Mouse (Mus musculus) layer of hippocampus, adult 8-10 months (tissue): ENCODE measurements around the gene 1700001K19Rik. TPM values are rescaled to one million over a fixed set of nuclear protein-coding genes. Genes with fewer than 3 reads are reported as not detected.
"Not testable (repeated sequence)": the region's sequence is repeated elsewhere in the genome, so short reads cannot be mapped to it uniquely, and the experiment has no call there.

Experiments
- DNase-seq, 2 experiments: peaks; one replicate each; pipeline ENCODE4 v3.0.0; 2022; ENCODE audit warnings: low spot score in 2 of 2
- total RNA-seq, 4 experiments: library from RNA; stranded (reverse); gene quantifications; 2 replicates each; pipeline ENCODE4 v1.2.4; 2022

Gene 1700001K19Rik
- total RNA-seq, 4 experiments from 2014 or later = not detected

DNA sequence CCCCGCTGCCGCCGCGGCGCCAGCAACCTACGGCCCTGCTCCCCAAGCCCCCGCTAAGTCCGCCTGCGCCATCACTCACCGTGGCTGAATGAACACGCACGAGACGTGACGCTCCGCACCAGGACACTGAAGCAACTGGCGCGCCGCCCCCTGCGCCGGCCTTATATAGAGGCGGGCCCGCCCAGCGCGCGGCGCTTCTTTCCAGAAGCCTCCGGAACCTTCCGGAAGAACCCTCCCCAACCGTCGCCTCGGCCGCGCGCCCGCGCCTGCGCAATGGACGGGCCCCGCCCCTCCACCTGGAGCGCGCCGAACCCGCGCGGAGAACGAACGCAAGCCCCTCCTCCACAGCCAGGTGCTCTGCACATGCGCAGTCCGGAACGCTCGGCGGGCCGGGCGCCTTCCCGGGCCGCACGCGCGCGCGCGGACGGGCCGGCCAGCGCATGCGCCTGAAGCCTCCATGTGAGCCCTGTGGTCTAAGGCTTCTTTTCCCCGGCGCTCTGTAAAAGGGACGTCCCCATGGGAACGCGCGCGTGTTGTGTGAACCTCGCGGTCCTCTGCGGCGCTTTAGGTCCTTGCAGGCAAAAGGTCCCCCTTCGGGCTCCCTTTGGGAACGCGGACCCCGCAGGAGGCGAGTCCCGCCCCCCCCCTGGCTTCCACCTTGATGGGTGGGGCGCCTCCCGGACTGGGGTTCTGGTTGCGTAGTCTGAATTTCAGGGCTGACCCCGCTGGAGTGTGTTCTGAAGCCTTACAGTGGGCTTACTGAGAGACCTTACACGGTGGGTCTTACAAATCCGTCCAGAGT lies 14.0 kb upstream of the 1700001K19Rik start:
- DNase-seq = peak; percentile 94 to 97

DNA sequence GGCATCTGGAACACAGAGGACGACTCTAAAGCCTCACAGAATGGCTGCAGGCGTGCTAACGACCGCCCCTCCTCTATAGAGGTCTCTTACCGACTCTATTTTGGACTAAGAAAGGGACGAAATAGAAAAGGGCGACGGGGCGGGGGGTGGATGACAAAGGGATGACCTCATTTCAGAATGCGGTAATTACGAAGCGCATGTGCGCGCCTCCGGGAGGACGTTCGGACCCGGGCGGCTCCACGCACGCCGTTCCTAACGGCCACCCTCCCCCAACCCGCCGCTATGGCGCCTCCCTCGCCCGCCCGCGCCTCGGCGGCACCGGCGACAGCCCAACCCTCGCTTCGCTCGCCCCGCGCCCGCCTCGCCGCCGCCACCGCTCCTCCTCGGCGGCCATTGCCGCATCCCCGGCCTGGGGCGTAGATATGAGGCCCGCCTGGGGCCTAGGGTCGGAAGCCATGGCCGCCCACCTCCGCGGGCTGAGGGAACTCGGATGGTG lies 13.3 kb upstream of the 1700001K19Rik start:
- DNase-seq = peak; percentile 51 to 67

DNA sequence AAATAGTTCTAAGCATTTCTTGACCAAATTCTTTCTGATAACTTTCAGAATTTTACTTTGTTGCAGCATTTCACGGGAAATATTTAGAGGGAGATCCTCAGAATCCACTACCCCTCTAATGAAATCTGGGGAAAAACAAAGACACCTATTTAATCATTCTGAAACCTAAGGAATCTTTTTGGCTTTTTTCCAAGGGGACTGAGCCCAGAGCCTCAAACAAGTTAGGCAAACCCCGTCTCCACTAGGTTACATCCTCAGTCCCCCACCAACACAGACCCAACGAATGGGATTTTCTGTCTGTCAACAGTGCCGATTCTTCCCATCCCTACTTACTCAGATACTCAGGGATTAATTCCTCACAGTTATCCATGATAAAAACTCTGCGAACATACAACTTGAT lies 11.0 kb upstream of the 1700001K19Rik start:
- DNase-seq = not testable (repeated sequence)

DNA sequence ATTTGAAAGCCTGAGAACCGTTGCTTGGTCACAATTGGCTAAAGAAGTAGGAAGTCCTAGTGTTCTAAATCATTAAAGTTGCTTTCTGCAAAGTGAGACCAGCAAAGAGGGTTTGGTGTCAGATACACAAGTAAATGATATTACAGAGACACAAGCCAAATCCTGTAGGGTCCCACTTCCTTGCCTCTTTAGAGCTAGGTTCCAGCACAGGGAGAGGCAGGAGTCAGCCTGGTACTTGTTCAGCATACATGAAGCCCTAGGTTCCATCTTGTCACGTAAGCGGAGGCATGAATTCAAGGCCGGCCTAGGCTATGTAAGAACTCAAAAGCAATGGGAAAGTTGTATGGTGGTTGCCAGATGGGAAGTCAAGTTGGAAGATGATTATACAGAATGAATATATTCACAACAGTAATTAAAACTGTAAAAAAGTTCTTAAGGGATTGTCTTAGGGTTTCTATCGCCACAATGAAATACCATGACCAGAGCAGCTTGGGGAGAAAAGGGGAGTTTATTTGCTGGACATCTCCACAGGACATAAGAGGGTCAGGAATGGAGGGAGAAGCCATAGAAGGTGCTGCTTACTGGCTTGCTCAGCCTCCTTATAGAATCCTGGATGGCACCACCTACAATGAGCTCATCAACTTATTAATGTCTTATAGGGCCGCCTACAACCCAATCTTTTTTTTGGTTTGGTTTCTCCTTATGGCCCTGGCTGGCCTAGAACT lies 7.7 kb upstream of the 1700001K19Rik start:
- no peak for DNase-seq

DNA sequence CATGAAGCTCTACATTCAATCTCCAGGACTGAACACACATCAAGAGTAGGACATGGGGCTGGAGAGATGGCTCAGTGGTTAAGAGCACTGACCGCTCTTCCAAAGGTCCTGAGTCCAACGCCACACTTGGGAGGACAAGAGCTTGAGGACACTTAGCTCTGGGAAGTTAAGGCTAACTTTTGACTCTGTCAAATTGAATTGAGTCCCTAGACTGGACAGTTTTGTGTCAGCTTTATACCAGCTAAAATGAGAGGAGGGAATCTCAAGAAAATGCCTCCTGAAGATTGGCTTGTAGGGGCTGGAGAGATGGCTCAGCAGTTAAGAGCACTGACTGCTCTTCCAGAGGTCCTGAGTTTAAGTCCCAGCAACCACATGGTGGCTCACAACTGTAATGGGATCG lies 6.5 kb upstream of the 1700001K19Rik start:
- DNase-seq = not testable (repeated sequence)

DNA sequence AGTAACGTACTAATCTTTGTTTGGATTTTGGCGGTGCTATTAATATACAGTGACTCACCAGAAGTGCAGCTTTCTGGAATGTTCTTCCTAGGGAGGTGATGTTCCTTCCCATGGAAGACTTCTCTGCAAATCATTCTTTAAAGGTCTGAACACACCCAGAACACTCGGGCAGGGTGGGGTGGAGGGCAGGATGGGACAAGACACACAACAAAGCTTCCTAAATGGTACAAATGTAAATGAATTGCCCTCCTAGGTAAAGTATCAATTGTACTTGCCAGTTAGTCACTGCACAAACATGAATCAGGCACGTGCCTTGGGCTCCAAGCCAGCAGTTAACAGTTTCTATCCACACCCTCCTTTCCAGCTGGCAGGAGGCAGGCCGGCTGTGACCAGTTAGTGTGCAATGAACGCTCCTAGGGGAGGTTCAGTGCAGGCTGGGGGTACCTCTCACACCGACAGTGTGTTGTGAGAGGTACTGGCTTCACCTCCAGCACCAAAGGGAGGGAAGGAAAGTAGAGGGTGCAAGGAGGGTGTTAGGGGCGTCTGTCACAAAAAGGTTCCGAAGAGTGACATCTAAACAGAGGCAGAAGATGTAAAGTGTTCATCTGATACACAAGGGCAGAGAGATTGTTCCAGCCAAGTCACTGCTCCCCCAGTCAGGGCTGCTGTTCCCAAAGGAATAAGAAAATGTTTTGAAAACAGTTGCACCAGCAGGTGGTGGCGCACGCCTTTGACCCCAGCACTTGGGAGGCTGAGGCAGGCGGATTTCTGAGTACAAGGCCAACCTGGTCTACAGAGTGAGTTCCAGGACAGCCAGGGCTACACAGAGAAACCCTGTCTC lies 5.7 kb upstream of the 1700001K19Rik start:
- DNase-seq = peak in 1 of 2 experiments; percentile 49

DNA sequence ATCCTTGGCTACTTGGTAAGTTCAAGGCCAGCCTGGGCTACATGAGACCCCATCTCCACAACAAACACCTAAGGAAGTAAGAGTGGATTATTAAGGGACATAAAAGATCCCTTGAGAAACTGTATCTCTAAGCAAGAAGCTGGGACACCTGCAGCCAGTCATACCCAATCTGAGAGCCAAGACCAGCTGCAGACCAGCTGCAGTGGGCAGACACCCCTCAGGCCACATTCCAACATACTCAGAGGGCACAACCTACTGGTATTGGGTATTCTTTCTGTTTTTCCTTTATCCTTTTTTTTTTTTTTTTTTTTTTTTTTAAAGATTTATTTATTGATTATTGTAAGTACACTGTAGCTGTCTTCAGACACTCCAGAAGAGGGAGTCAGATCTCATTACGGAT lies 1.2 kb upstream of the 1700001K19Rik start:
- DNase-seq = no peak

DNA sequence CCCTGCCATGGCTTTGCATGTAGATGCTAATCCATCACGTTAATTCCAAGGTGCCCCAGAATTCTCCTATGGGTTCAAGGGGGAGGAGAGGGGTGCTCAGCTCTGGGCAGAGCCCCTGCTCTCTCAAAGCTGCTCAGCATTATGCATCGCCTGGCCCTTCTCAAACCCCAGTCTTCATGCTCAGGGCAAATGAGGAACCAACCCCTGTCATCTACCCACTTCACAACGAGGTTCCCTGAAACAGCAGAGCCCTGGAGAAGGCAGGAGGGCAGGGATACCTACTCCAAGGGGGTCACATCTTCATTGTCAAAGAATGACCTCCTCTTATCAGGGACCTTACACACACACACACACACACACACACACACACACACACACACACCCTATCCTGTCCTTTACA lies 541 bp downstream of the 1700001K19Rik start:
- DNase-seq = no peak

DNA sequence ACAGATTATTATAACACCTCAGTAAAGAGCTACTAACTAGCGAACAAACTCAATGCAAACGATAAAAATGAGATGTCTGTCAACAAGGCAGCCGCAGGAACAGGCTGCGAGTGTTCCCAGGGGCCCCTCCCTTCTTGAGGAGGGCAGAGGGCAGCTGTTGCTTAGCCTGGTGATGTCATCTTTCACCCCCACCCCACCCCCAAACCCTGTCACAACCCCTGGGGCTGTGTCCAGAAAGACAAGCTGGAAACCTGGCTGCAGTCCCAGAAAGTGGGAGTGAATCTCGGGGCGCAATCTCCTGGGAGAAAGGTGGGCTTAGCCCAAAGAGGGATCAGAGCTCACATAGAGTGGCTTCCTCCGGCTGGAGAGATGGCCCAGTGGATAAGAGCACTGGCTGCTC lies 1.2 kb downstream of the 1700001K19Rik start:
- DNase-seq = no peak

DNA sequence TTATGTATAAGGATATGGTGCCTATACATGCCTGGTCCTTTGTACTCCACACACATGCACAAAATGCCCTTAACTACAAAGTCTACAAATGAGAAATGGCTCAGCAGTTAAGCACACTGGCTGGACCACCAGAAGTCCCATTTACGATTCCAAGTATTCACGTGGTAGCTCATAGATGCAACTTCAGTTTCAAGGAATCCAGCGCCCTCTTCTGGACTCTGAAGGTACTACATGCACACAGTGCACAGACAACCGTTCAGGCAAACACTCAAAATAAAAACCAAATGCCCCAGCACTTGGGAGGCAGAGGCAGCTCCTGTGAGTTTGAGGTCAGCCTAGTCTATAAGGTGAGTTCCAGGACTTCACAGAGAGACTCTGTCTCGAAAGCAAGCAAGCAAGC lies 8.2 kb downstream of the 1700001K19Rik start:
- no peak for DNase-seq

DNA sequence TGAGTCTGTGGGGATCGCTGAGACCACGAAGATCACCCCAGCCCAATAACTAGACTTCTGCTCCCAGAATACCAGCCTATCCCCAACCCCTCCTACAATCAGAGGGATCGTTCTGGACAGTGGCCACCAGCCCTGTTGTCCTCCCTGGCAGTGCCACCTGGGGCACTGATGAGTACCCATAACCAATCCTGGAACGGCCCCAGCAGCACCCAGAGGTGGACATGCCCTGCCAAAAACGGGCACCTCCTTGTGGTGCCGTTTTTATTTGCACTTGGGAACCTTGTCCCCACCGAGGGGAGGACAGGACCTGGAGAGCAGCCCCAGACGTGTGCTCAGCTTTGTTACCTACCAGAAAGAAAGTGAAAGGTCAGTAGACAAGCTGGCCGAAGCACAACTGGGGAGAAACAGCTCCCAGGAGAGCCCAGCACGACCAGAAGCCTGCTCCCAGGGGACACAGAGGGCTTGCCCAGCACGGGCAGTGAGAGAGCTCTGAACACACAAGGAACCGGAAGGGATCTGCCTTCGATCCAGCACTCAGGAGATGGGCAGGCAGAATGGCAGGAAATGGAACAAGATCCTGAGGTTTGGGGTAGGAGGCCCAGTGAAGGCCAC lies 14.8 kb downstream of the 1700001K19Rik start:
- DNase-seq = no peak

DNA sequence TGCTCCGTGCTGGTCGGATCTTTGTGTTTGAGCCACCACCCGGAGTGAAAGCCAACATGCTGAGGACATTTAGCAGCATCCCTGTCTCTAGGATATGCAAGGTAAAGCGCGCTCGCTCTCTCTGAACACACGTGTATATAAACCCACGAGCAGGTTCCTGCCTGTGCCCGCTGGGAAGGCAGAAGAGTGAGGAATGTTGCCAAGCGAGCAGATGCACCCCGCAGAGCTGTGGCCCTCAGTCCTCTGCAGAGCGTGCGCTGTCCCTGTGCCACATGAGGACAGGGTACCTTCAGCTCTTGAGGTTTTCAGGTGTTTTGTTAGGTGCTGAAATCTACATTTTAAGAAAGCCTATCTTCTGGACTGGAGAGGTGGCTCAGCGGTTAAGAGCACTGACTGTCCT lies 20.7 kb downstream of the 1700001K19Rik start:
- no peak for DNase-seq

DNA sequence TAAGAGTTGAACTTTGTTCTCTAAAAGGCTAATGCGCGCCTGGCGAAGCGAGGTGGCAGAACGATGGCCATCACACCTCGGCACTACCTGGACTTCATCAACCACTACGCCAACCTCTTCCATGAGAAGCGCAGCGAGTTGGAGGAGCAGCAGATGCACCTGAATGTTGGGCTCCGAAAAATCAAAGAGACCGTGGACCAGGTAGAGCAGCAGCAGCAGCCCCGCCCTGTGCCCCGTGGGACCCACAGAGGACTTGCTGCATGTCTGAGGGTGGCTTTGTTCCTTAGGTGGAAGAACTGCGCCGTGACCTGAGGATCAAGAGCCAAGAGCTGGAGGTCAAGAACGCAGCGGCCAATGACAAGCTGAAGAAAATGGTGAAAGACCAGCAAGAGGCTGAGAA lies 31.0 kb downstream of the 1700001K19Rik start:
- no peak for DNase-seq

DNA sequence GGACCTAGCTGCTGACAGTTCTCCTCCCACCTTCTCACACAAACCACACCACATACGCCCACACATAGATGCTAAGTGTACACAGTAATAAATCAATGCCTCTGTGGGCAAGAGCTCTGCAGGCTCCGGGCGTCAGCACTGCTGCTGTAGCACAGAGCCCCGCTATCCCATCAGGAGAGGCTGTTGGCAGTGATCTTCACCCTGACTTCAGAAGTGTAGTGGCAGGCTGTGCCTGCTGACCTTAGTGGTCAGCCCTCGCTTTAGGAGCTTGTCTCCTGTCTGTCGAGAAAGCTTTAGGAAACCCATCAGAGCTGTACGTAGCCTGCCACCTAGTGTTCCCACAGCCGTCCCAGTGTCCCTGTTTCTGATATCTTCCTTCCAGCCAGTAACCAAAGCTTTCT lies 32.2 kb downstream of the 1700001K19Rik start:
- peak in 1 of 2 experiments; percentile 38 for DNase-seq

DNA sequence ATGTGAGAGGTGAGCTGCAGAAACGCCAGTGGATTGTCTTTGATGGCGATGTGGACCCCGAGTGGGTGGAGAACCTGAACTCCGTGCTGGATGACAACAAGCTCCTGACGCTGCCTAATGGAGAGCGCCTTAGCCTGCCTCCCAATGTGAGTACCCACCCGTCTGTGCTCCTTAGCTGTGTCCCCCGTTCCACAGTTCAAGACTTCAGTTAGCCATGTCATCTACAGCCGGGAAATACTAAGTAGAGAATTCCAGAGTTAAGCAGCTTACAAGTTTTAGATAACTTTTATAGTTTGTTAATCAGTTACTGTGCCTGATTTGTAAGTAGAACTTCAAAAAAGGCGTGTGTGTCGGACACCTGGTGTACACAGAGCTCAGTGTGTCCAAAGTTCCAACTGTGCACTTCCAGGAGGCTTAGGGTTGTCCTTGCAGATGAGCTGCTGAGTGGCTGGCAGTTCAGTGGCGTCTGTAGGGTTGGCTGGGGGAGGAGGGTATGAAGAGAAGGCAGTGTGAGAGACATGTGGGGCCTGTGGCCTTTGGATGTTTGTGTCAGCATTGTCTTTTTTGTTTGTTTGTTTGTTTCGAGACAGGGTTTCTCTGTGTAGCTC lies 44.8 kb downstream of the 1700001K19Rik start:
- DNase-seq = no peak

DNA sequence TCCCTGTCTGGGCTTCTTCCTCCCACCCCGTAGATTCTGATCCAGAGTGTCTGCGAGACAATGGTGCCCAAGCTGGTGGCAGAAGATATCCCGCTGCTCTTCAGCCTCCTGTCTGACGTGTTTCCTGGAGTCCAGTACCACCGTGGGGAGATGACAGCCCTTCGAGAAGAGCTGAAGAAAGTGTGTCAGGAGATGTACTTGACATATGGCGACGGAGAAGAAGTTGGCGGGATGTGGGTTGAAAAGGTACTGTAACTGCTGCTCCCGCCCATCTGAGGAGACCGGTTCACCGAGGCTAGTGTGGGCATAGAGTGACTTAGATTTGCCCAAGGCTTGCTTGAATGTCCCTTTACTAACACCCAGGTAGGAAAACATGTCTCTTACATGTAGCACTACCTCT lies 46.1 kb downstream of the 1700001K19Rik start:
- DNase-seq = no peak

DNA sequence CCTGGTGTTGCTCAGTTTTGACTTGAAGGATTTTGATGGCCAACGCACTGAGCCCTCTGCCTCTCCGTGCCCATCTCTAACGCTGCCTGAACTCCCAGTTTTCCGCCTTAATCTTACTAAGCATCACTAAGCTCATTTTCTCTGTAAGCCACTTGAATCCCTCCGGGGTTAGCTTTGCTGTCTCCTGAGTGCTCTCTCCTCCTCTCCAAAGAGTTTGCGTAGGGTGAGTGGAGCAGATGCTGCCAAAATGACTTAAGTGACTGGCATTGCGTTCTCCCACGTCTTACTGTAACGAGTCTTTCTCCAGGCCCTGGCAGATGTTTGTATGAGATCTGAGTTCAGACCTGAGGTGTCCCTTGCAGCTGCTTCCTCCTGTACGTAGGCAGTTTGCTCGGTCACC lies 52.4 kb downstream of the 1700001K19Rik start:
- DNase-seq = no peak
